Mouse (Mus musculus) erythroblast, embryonic 14.5 days (primary cell): ENCODE measurements around the gene Rnf44.

Source experiments
- GATA1 ChIP-seq: IDR thresholded peaks from 2 replicates; pipeline ENCODE4 v1.6.1; 2012; ENCODE audit warnings: low read length, inconsistent platforms, mixed read lengths
- TAL1 ChIP-seq: IDR thresholded peaks from 3 replicates; pipeline ENCODE4 v1.6.1; 2012; ENCODE audit warnings: low read length, inconsistent platforms, mixed read lengths

- TF ChIP-seq TAL1 = no peak
- TF ChIP-seq GATA1 = no peak
Observed at GRCm38 (mm10) chr13:54685174-54685573, 8.5 kb downstream of the Rnf44 start.
